Mouse (Mus musculus): ENCODE data around the gene Pde9a.

Pde9a gene

GRCm38 (mm10) chr17:31470766-31471418 is 84.9 kb downstream of the Pde9a start:
- DNase-seq = no peak

GRCm38 (mm10) chr17:31474388-31474787 is 88.4 kb downstream of the Pde9a start:
- no peak for DNase-seq

- DNase-seq = no peak
Observed at GRCm38 (mm10) chr17:31478606-31479005, 92.6 kb downstream of the Pde9a start.

- no peak for DNase-seq
Observed at GRCm38 (mm10) chr17:31479108-31479844, 93.3 kb downstream of the Pde9a start.

- no peak for DNase-seq
Observed at GRCm38 (mm10) chr17:31486616-31487198, 100.7 kb downstream of the Pde9a start.

- DNase-seq = no peak
Observed at GRCm38 (mm10) chr17:31487433-31488060, 101.5 kb downstream of the Pde9a start.

DNA sequence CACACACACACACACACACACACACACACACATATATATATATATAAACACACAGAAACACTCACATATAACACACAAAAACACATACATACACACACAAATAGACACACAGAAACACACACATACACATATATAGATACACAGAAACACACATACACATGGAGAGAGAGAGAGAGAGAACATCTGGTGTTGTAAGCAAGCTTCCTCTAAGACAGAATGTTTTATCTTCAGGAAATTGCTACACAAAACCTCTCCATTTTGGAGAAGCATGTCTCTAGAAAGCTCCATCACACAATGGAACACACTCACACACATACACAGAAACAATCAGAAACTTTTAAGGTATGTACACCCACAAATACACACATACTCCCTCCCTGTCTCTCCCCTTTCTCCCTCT is 105.3 kb downstream of the Pde9a start:
- no peak for DNase-seq

DNA sequence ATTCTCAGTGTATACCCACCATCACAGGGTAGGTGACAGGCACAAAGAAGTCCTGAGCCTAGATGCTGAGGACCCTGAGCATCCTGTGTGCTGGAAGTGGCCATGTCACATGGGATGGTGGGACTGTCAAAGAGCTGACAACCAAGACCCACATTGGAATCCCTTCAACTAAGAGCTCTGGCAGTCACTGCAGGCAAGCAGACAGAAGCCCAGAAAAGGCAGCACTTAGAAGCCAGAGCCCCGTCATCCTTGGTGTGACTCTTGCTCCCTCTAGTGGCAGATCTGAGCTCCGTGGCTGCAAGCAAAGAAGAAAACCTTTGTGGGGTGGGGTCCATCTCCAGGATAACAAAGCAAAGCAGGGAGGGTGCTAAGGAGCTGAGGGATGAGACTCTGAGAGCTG is 106.4 kb downstream of the Pde9a start:
- DNase-seq = peak; percentile 88

DNA sequence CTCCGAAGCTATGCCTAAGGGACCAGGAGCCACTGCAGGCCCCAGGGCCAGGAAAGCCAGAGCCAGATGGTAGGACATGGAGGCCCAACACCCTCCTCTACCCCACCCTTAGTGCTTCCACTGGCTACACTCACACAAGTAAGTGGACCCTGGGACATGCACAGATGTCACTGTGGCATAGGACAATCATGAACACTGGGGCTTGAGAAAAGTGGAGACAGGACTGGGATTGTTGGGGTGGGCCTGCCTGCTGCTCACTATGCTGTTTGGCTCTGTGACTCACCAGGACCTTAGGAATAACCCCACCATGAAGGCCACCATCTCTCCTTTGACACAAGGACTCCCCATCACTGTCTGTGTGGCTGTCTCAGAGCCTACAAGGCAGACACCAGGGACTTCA is 109.0 kb downstream of the Pde9a start:
- no peak for DNase-seq

DNA sequence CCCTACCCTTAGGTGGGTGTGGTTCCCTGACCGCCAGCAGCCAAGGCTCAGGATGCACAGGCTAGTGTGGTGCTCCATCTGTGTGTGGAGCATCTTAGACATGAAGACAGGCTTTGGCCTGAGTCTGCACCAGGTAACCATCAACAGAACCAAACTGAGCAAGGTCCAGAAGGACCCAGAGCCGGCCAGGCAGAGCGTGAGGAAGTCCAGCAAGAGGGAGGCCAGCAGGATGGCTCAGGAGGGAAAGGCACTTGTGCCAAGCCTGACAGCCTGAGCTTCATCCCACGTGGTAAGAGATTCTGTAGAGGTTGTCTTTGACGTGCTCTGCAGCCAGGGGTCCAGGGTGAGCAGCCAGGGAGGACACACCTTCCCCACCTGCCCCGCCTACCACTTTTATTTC is 111.7 kb downstream of the Pde9a start:
- DNase-seq = no peak

DNA sequence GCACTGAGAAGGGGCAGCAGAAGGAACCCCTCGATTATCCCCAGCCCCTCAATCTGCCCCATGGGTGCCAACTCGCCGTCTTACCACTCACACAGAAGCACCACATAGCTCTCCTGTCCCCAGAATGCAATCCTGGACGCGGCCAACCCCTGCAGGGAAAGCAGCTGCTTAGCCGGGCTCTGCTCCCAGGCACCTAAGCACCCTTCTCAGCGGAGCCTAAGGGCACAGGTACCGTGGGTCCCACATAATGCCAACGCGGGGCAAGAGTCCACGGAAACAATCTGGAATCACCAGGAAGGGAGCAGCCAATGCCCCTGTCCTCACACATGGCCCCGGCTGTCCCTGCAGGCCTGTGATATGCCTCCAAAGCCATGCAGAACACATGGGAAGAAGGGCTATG is 113.7 kb downstream of the Pde9a start:
- no peak for DNase-seq

GRCm38 (mm10) chr17:31500416-31500815 is 114.4 kb downstream of the Pde9a start:
- DNase-seq = peak; percentile 22

DNA sequence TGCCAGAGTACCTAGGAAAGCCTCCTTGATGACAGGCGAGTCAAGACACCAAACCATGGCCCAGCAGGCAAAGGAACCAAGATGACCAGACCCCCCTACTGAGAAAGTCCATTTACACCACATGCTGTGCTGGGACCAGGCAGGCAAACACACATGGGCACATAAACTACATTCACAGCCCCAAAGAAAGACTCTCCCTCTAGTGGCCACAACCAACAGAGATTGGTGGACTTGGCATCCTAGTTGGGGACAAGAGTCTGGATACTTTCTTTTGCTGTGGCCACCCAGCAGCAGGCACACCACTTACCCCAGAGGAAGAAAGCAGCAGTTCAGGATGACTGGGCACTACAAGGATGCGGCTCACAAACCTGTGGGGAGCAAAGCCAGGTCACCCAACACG is 114.9 kb downstream of the Pde9a start:
- DNase-seq = peak; percentile 17

DNA sequence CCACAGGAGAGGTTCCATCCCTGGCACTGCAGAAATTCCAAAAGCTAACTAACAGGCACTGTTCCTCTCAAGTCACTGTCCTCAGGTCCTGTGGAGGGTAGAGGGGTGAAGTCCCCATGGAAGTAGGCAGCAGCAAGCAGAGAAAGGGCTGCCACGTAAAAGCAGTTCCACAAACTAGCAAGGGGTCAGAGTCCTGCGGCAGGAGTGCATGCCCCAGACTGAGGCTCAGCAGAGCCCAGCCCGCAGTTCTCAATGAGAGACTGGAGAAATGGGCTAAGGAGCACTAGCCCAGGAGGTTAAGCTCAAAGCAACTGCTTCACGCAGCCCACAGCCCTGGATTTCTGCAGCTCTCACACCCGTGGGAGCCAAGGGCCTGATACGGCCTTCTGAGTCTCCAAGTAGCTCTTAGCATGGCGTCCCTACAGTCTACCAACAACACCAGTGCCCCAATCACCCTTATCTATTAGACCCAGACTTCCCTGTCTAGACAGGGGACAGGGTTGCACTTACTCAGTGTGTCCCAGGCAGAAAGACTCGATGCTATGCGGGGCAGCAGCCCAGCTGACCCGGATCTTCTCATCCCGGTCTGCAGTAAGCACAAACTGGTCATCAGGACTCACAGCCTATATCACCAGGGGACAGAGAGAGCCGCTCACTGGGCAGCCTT is 116.4 kb downstream of the Pde9a start:
- DNase-seq = no peak

GRCm38 (mm10) chr17:31503337-31503736 is 117.3 kb downstream of the Pde9a start:
- DNase-seq = no peak

DNA sequence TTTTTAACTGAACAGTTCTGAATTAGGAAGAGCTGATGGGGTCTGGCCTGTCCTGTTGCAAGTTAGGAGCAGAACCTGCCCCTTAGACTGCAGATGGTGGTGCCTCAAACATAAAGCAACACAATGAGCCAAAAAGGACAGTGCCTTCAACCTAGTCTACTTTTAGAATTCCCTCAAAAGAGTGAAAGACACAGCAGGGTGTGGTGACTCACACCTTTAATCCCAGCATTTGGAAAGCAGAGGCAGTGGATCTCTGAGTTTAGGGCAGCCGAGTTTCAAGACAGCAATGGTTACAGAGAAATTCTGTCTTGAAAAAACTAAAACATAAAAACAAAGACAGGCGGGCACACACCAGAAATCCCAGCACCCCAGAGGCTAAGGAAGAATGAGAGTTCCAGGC is 117.9 kb downstream of the Pde9a start:
- DNase-seq = no peak

DNA sequence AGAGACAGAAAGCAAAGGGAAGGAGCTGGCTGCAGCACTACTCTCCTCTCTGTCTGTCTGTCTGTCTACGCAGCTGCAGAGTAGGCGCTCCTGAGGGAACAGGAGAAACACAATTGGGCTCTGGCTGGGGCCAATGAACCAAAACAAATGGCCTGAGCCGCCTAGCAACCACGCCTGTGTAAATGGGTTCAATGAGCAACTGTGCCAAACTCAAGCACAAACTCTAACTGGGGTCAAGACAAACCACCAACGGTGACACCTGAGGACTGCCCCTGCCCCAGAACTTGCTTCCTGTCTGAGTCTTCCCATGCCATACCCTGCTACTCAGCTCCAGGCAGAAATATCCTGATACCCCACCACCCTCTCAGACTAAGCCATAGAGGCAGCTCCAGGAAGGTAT is 119.0 kb downstream of the Pde9a start:
- no peak for DNase-seq

DNA sequence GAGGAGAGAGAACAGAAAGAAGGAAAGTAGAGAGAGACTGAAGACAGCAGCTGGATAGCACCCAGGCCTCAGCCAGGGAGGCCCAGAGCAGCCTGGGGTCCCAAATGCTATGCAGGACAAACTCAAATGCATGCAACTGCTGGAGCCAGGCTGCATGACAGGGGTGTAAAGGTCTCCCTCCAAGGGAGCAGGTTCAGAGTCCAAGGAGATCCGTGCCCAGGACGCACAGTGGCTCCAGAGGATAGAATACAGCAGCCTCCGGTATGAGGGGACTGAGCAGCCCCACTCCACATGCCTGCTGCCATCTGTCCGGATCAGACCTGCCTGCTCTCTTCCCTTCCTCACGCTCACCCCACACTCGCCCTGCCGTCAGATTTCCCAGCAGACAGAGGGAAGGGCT is 120.3 kb downstream of the Pde9a start:
- DNase-seq = no peak

DNA sequence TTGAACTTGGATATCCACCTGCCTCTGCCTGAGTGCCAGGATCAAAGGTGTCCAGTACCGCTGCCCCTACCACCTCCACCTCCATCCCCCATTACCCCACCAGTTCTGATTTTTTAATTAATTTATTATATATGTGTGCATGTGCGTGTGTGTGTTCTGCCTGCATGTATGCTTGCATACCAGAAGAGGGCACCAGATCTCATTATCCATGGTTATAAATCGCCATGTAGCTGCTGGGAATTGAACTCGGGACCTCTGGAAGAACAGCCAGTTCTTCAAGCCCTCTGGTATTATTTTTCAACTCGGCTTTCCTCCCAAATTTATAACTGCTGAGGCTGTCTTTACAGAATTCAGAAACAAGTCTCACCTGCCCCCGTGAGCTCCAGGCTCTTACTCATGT is 124.9 kb downstream of the Pde9a start:
- DNase-seq = no peak

DNA sequence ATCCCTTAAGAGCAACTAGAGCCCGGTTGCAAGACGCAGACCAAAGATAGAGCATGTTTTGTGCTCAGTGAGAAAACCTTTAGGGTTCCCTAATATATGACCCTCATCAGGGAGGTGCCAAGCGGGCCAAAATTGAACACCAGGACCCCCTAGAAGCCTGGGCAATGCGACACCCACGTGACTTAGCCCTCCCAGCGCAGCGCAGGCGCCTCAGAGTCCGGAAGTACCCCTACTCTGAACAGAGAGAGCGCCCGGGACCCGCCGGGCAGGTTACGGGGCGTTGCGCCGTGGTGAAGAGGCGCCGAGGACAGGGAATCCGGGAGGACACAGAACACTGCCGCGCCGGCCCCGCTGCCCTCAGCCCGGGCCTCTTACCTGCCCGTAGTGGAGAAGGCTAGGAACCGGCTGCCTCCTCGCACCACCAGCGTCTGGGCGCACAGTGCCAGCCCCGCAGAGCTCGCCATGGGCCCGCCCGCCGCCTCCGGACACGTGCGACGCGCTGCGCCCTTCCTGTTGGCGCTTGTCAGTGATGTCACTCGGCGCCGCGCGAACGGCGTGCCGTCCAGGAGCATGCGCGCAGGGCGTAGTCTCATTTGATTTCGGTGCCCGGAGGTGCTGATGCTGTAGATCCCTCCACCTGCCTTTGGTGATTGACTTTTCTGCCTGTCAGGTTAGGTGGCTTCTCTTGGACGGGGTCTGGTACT is 125.9 kb downstream of the Pde9a start:
- DNase-seq = peak; percentile 89

GRCm38 (mm10) chr17:31512593-31512992 is 126.6 kb downstream of the Pde9a start:
- no peak for DNase-seq

GRCm38 (mm10) chr17:31514696-31515095 is 128.7 kb downstream of the Pde9a start:
- DNase-seq = no peak
